Mouse (Mus musculus) gastrocnemius, adult 2 months (tissue): ENCODE data around the gene Rptn. TPM values are rescaled to one million over a fixed set of nuclear protein-coding genes. Genes with fewer than 3 reads are reported as not detected.
"Not testable (repeated sequence)": the region's sequence is repeated elsewhere in the genome, so short reads cannot be mapped to it uniquely, and the experiment has no call there.

Experiments used
- DNase-seq: peaks from one replicate; pipeline ENCODE4 v3.0.0; 2022
- H3K27ac ChIP-seq: fragments of 200-600 bp; 2 replicates; pipeline ENCODE4 v1.8.1; 2022; ENCODE audit warnings: mild to moderate bottlenecking
- H3K4me3 ChIP-seq: fragments of 200-600 bp; 2 replicates; pipeline ENCODE4 v1.8.1; 2022; ENCODE audit warnings: mild to moderate bottlenecking, moderate library complexity
- CTCF ChIP-seq: fragments of 200-600 bp; IDR thresholded peaks from 2 replicates; pipeline ENCODE4 v1.8.1; 2022; ENCODE audit warnings: antibody characterized with exemption, mild to moderate bottlenecking, moderate library complexity
- intact Hi-C: fragments of 180-260 bp; cut with DNase I; formaldehyde crosslinking; loops from one replicate; pipeline ENCODE4 v1.15.1; 2025
- microRNA-seq: library from miRNA; unstranded; fragments of <30 nt; microRNA quantifications from one replicate; pipeline ENCODE4 v1.2.0, GENCODE M21; 2021
- total RNA-seq, 2 experiments: library from RNA; stranded (reverse); gene quantifications; 2 replicates each; pipeline ENCODE4 v1.2.3; 2021

Gene Rptn
- total RNA-seq, 2 experiments from 2014 or later, result not detected

- intact Hi-C loops, result no loop called here
- TF ChIP-seq CTCF, result no peak
Measured at GRCm38 (mm10) chr3:93442030-93442429, 48.5 kb downstream of the Rptn start, which contains the start of gene Tchh. Tchh (plus strand) TSS chr3:93442330.

DNA sequence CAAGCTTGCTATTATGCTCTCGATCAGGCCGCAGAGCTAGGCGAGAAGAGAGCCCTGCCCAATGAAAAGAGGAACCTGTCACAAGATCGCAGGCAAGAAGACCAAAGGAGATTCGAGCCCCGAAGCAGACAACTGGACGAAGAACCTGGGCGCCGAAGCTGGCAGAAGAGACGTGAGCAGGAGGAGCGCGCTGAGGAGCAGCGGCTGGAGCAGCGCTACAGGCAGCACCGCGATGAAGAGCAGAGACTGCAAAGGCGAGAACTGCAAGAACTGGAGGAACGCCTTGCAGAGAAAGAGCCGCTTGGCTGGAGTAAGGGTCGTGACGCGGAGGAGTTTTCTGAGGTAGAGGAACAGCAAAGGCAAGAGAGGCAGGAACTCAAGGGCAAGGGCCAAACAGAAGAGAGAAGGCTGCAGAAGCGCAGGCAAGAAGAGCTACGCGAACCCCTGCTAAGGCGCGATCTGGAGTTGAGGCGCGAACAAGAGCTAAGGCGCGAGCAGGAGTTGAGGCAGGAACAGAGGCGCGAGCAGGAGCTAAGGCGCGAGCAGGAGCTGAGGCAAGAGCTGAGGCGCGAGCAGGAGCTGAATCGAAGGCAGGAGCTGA, 50.1 kb downstream of the Rptn start:
- intact Hi-C loops, result no loop called here
- peak; percentile 18 for DNase-seq
- no peak for TF ChIP-seq CTCF

More at GRCm38 (mm10) chr3:93442030-93442429, 48.5 kb downstream of the Rptn start, which contains the start of gene Tchh:
- Histone ChIP-seq H3K27ac (no peak within 1 kb of the TSS), H3K4me3 (no peak within 1 kb of the TSS)
- no peak for DNase-seq

GRCm38 (mm10) chr3:93444343-93445164, 51.1 kb downstream of the Rptn start:
- TF ChIP-seq CTCF, result no peak
- Histone ChIP-seq H3K4me3 (peak overlapping the region; percentile 79), H3K27ac (no peak overlapping the region)
- DNase-seq, result peak; percentile 73
- intact Hi-C loops, result no loop called here

More for the DNA sequence above, 50.1 kb downstream of the Rptn start:
- Histone ChIP-seq H3K4me3 (peak overlapping the region; percentile 79), H3K27ac (no peak overlapping the region)

DNA sequence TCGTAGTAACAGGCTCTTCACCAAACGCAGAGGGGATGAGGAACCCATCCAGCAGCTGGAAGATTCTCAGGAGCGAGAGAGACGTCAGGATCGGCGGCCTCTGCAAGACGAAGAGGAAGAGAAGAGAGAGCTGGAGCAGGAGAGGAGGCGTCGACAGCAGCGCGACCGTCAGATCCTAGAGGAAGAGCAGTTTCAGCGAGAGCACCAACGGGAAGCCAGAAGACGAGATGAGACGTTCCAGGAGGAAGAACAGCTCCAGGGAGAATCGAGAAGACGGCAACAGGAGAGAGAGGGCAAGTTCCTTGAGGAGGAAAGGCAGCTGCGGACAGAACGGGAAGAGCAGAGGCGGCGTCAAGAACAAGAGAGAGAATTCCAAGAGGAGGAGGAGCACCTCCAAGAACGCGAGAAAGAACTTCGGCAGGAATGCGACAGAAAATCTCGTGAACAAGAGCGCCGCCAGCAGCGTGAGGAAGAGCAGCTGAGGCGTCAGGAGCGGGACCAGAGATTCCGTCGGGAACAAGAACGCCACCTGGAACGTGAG, 51.7 kb downstream of the Rptn start:
- Histone ChIP-seq H3K4me3 (peak overlapping the region; percentile 79), H3K27ac (no peak overlapping the region)
- peak; percentile 14 for DNase-seq
- intact Hi-C loops, result no loop called here
- no peak for TF ChIP-seq CTCF

DNA sequence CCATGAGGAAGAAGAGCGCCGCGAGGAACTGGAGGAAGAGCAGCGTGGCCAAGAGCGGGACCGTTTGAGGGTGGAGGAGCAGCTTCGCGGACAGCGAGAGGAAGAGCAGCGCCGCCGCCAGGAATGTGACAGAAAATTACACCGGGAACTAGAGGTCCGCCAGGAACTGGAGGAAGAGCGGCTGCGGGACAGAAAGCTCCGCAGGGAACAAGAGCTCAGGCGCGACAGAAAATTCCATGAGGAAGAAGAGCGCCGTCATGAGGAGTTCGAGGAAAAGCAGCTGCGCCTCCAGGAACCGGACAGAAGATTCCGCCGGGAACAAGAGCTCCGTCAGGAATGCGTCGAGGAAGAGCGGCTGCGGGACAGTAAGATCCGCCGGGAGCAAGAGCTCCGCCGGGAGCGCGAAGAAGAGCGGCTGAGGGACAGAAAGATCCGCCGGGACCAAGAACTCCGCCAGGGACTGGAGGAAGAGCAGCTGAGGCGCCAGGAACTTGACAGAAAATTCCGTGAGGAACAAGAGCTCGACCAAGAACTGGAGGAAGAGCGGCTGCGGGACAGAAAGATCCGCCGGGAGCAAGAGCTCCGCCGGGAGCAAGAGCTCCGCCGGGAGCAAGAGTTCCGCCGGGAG, 52.7 kb downstream of the Rptn start:
- no peak overlapping the region for H3K27ac ChIP-seq
- intact Hi-C loops, result no loop called here
- no peak; the same call in 1 of the 2 replicates for TF ChIP-seq CTCF
- H3K4me3 ChIP-seq, result peak overlapping the region; percentile 79
- peak; percentile 20 for DNase-seq

GRCm38 (mm10) chr3:93446756-93447137, 53.2 kb downstream of the Rptn start:
- H3K27ac ChIP-seq, intact Hi-C loops, DNase-seq: not testable (repeated sequence)
- peak overlapping the region; percentile 79 for H3K4me3 ChIP-seq

GRCm38 (mm10) chr3:93447138-93447841, 53.8 kb downstream of the Rptn start:
- intact Hi-C loops, result no loop called here
- DNase-seq, result peak; percentile 52
- Histone ChIP-seq H3K27ac (no peak overlapping the region; the same call in 1 of the 2 replicates), H3K4me3 (peak overlapping the region; percentile 79)
- TF ChIP-seq CTCF, result 0 out of 2 replicates have a peak, but pooled peaks have one; percentile 14

Small RNAs within 50 kb of the gene (microRNA-seq; reads per million reads assigned to microRNA genes)
- not detected for gene Gm22752
- gene Gm44353, result not detected

Other genes with a start within 250 kb of the Rptn start
- not detected for gene Crnn, start 248.9 kb upstream of the Rptn start, total RNA-seq
- not detected for gene Flg2, start 196.4 kb upstream of the Rptn start, total RNA-seq
- not detected for gene Flg, start 120.2 kb upstream of the Rptn start, total RNA-seq
- gene Hrnr, start 74.0 kb upstream of the Rptn start, total RNA-seq, result not detected
- gene Tchh, start 48.6 kb downstream of the Rptn start, total RNA-seq, result not detected
- not detected for gene Tchhl1, start 75.1 kb downstream of the Rptn start, total RNA-seq
- 10 to 100 TPM; 27.0 to 48.3 TPM for gene S100a11, start 126.8 kb downstream of the Rptn start, total RNA-seq
- gene S100a10, start 161.4 kb downstream of the Rptn start, total RNA-seq, result 10 to 100 TPM; 29.0 to 61.7 TPM